Mouse (Mus musculus) small intestine, adult 2 months (tissue): Measurements from ENCODE around the gene Emd.

ENCODE experiments used
- CTCF ChIP-seq: fragments of 200-500 bp; IDR thresholded peaks from 2 replicates; pipeline ENCODE4 v1.5.1; 2012; ENCODE audit warnings: low read depth, mild to moderate bottlenecking, control low read depth, inconsistent platforms, low read length, moderate library complexity, mixed read lengths; ENCODE audit not compliant: insufficient replicate concordance, insufficient read length; ENCODE audit errors: extremely low read depth
- POLR2A ChIP-seq: fragments of 200-500 bp; IDR thresholded peaks from 2 replicates; pipeline ENCODE4 v1.6.1; 2012; ENCODE audit warnings: low read depth, mild to moderate bottlenecking, control low read depth, inconsistent platforms, low read length, moderate library complexity

DNA sequence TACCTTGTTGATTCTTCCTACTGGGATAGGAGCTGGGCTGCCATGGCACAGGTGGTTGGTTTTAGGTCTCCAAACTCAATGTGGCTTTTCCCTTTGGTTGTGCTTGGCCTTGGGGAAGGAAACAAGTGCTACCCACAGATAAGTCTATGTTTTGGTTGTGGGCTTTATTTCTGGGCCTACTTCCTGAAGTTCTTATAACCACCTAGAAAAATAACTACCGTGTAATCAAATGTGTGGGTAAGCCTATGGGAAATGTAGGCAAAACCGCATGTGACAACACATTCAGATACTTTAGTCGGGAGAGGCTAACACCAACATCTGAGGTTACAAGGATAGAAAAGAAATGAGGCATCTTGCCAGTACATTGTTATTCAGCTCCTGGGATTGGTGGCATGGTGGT lies 3.3 kb downstream of the Emd start:
- TF ChIP-seq CTCF (no peak), POLR2A (no peak)
